Mouse (Mus musculus) heart, adult 2 months (tissue): ENCODE results near the gene Ndn.

ENCODE experiments used
- CTCF ChIP-seq: fragments of 200-600 bp; IDR thresholded peaks from 2 replicates; pipeline ENCODE4 v1.8.1; 2022; ENCODE audit warnings: antibody characterized with exemption, mild to moderate bottlenecking, moderate library complexity
- POLR2A ChIP-seq: fragments of 200-500 bp; IDR thresholded peaks from 2 replicates; pipeline ENCODE4 v1.6.1; 2011; ENCODE audit warnings: mild to moderate bottlenecking, low read depth, low read length, control low read depth; ENCODE audit not compliant: insufficient read depth

- TF ChIP-seq CTCF (no peak), POLR2A (no peak)
Observed at GRCm38 (mm10) chr7:62378529-62378928, 32.2 kb downstream of the Ndn start.
